Mouse (Mus musculus): Measurements from ENCODE around the gene Rnf19b. TPM values are rescaled to one million over a fixed set of nuclear protein-coding genes. Genes with fewer than 3 reads are reported as not detected.

The Rnf19b gene
- polyA plus RNA-seq, 1 experiment from 2014 or later: 9.0 TPM

DNA sequence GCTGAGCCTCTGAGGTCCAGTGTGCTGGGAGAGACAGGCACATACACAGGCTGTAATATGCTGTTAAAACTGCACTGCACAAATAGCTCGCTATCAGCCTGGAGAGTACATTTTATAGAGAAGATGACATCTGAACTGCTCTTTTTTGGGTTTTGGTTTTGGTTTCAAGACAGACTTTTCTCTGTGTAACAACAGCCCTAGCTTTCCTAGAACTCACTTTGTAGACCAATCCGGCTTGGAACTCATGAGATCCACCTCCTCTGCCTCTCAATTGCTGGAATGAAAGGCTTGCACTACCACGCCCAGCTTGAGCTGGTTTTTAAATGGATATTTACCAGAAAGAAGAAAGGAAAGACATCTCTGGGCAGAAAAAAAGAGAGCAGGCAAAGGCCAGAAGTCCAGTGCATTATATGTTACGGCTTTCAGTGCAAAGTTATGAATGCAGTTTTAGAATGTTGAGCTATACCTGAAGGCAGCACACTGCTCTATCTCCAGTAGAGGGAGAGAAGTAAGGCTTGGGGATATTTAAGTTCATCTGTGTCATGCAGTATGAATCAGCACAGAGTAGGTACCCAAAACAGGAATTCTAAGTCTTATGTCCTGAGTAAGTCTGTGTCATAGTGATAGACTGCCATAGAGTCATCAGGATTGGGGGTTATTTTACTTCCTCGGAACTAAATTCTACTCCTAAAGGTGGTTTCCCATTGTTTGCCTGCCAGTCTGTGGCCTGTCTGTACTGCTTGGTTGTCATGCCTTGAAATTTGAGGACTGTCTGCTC, 9.8 kb downstream of the Rnf19b start:
- Histone ChIP-seq H3K27me3 (ENCODE audit: control insufficient read depth, insufficient read depth, low read length) (no peaks in the 10 kb centered on the region), H3K4me1 (ENCODE audit: control insufficient read depth, insufficient read depth, low read length) (no peaks in the 10 kb centered on the region), H3K9me3 (replicated peaks; ENCODE audit: control insufficient read depth, low read length) (no peaks in the 10 kb centered on the region), H3K36me3 (replicated peaks; ENCODE audit: control insufficient read depth, insufficient read depth, low read depth, low read length) (no peaks in the 10 kb centered on the region), H3K4me3 (ENCODE audit: low read depth, low read length) (no peak overlapping the region), H3K4me2 (ENCODE audit: low read depth, low read length) (no peak overlapping the region), H3K9ac (replicated peaks; ENCODE audit: low read length) (no peak overlapping the region), H3K27ac (replicated peaks; ENCODE audit: low read depth, low read length) (no peak overlapping the region)
- 87% methylated on average over 5 of the region's 5 CpGs for WGBS
- DNase-seq (ENCODE audit: low spot score) (no peak), ATAC-seq (replicated peaks; ENCODE audit: insufficient number of reproducible peaks, low FRiP score, low TSS enrichment, low read depth) (no peak)

DNA sequence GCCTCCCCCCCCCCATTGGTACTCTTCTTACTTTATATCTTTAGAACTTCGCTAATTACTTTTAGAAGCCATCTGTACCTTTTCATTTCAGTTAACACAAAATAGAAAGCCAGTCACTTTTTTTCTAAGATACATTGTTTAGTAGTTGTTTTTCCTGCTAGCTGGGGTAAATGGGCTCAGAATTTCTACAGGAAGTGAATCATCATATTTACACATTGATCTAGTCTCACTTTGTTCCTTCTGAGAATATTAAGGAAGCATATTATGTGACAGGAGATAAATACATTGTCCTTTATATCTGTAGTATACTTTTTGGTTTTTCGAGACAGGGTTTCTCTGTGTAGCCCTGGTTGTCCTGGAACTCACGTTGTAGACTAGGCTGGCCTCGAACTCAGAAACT, 10.8 kb downstream of the Rnf19b start:
- ATAC-seq (replicated peaks; ENCODE audit: insufficient number of reproducible peaks, low FRiP score, low TSS enrichment, low read depth) (no peak), DNase-seq (ENCODE audit: low spot score) (no peak)
- H3K4me2 ChIP-seq (ENCODE audit: low read depth, low read length): no peak overlapping the region
- no peak overlapping the region for H3K4me3 ChIP-seq (ENCODE audit: low read depth, low read length)
- H3K27ac ChIP-seq (replicated peaks; ENCODE audit: low read depth, low read length): no peak overlapping the region
- 93% methylated on average over 4 of the region's 4 CpGs for WGBS
- H3K4me1 ChIP-seq (ENCODE audit: control insufficient read depth, insufficient read depth, low read length): no peaks in the 10 kb centered on the region
- H3K27me3 ChIP-seq (ENCODE audit: control insufficient read depth, insufficient read depth, low read length): no peaks in the 10 kb centered on the region
- no peaks in the 10 kb centered on the region for H3K36me3 ChIP-seq (replicated peaks; ENCODE audit: control insufficient read depth, insufficient read depth, low read depth, low read length)
- no peaks in the 10 kb centered on the region for H3K9me3 ChIP-seq (replicated peaks; ENCODE audit: control insufficient read depth, low read length)
- H3K9ac ChIP-seq (replicated peaks; ENCODE audit: low read length): no peak overlapping the region

DNA sequence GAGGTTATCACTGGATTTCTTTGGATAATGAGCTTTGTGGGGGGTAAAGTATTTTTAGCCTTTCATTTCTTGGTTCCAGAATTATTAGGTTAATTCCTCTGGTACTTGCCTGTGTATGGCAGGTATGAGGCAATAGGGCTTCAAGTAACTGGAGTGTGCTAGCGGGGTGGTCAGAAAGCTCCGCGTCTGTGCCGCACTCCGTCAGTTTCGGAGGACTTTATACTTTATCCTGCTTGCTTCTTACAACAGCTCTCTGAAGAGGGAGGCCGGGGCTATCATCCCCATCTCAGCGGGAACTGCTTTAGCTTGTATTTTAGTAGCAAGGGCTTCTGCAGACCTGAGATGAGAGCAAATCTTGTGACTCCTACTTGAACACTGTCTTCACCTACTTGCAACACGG, 21.1 kb downstream of the Rnf19b start:
- peaks cover 13% of the 10 kb centered on the region for H3K36me3 ChIP-seq (replicated peaks; ENCODE audit: control insufficient read depth, insufficient read depth, low read depth, low read length)
- no peak overlapping the region for H3K4me3 ChIP-seq (ENCODE audit: low read depth, low read length)
- no peak overlapping the region for H3K4me2 ChIP-seq (ENCODE audit: low read depth, low read length)
- 94% methylated on average over 9 of the region's 9 CpGs for WGBS
- ATAC-seq (replicated peaks; ENCODE audit: insufficient number of reproducible peaks, low FRiP score, low TSS enrichment, low read depth): no peak
- DNase-seq (ENCODE audit: low spot score): no peak
- no peaks in the 10 kb centered on the region for H3K9me3 ChIP-seq (replicated peaks; ENCODE audit: control insufficient read depth, low read length)
- H3K27ac ChIP-seq (replicated peaks; ENCODE audit: low read depth, low read length): no peak overlapping the region
- H3K9ac ChIP-seq (replicated peaks; ENCODE audit: low read length): no peak overlapping the region
- H3K4me1 ChIP-seq (ENCODE audit: control insufficient read depth, insufficient read depth, low read length): no peaks in the 10 kb centered on the region
- no peaks in the 10 kb centered on the region for H3K27me3 ChIP-seq (ENCODE audit: control insufficient read depth, insufficient read depth, low read length)

DNA sequence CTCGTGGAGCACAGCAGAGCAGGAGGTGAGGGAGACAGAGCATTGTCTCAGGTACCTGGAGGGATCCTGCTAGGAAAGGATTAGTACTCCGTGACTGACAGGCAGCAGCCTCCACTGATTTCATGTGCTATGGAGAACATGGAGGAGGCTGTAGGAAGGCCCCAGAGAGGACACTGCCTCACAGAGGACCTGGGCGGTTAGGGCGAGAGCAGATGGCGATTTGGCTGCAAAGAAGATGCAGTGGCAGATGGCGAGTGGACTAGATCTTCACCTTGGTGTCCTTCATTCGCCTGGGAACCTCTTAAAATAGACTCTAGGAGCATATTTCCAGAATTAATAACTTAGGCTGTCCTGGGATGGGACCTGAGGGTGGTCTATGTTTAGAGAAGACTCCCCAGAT, 23.0 kb downstream of the Rnf19b start:
- Histone ChIP-seq H3K36me3 (replicated peaks; ENCODE audit: control insufficient read depth, insufficient read depth, low read depth, low read length) (peaks cover 13% of the 10 kb centered on the region), H3K9me3 (replicated peaks; ENCODE audit: control insufficient read depth, low read length) (no peaks in the 10 kb centered on the region), H3K4me2 (ENCODE audit: low read depth, low read length) (no peak overlapping the region), H3K9ac (replicated peaks; ENCODE audit: low read length) (no peak overlapping the region), H3K4me1 (ENCODE audit: control insufficient read depth, insufficient read depth, low read length) (no peaks in the 10 kb centered on the region), H3K27ac (replicated peaks; ENCODE audit: low read depth, low read length) (no peak overlapping the region), H3K27me3 (ENCODE audit: control insufficient read depth, insufficient read depth, low read length) (no peaks in the 10 kb centered on the region), H3K4me3 (ENCODE audit: low read depth, low read length) (no peak overlapping the region)
- ATAC-seq (replicated peaks; ENCODE audit: insufficient number of reproducible peaks, low FRiP score, low TSS enrichment, low read depth): no peak
- 78% methylated on average over 7 of the region's 7 CpGs for WGBS
- no peak for DNase-seq (ENCODE audit: low spot score)

DNA sequence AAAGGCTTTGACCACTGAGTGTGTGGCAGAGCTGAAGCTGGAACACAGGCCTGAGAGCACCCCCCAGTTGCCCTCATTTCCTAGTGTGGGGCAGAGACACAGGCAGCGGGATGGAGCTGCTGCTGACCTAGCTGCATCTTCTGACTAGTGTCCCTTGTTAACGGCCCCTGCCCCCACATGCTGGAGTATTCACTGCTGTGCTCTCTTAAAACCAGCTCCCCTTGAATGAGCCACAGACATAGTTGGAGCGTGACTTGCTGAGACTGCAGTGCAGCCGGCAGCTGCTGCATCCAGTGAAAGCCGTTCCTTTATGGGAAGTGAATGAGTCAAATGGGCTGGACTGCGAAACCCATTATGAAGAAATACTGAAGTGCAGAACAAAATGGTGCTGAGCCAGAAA, 23.4 kb downstream of the Rnf19b start:
- no peak overlapping the region for H3K4me2 ChIP-seq (ENCODE audit: low read depth, low read length)
- DNase-seq (ENCODE audit: low spot score) (no peak), ATAC-seq (replicated peaks; ENCODE audit: insufficient number of reproducible peaks, low FRiP score, low TSS enrichment, low read depth) (no peak)
- no peak overlapping the region for H3K27ac ChIP-seq (replicated peaks; ENCODE audit: low read depth, low read length)
- peaks cover 13% of the 10 kb centered on the region for H3K36me3 ChIP-seq (replicated peaks; ENCODE audit: control insufficient read depth, insufficient read depth, low read depth, low read length)
- no peak overlapping the region for H3K4me3 ChIP-seq (ENCODE audit: low read depth, low read length)
- H3K27me3 ChIP-seq (ENCODE audit: control insufficient read depth, insufficient read depth, low read length): no peaks in the 10 kb centered on the region
- H3K9ac ChIP-seq (replicated peaks; ENCODE audit: low read length): no peak overlapping the region
- 86% methylated on average over 6 of the region's 6 CpGs for WGBS
- no peaks in the 10 kb centered on the region for H3K4me1 ChIP-seq (ENCODE audit: control insufficient read depth, insufficient read depth, low read length)
- H3K9me3 ChIP-seq (replicated peaks; ENCODE audit: control insufficient read depth, low read length): no peaks in the 10 kb centered on the region

DNA sequence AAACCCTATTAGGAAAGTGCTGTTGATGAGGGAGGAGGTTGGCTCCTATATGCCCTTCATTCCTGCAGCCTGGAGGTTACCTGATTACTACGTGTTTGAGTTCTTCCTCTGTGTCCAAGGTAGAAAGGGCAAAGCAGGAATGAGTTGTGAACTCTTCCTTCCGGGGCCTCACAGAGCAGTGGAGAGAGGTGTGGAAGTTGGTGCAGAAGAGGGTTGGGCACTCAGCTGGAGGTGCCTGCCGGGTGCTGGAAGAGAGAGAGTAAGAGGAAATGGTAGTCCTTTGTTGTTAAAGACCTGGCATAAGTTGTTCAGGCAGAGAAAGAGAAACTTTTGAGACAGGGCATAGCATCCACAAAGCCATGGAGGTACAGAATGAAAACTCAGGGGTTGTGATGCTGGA, 23.9 kb downstream of the Rnf19b start:
- H3K27ac ChIP-seq (replicated peaks; ENCODE audit: low read depth, low read length): no peak overlapping the region

DNA sequence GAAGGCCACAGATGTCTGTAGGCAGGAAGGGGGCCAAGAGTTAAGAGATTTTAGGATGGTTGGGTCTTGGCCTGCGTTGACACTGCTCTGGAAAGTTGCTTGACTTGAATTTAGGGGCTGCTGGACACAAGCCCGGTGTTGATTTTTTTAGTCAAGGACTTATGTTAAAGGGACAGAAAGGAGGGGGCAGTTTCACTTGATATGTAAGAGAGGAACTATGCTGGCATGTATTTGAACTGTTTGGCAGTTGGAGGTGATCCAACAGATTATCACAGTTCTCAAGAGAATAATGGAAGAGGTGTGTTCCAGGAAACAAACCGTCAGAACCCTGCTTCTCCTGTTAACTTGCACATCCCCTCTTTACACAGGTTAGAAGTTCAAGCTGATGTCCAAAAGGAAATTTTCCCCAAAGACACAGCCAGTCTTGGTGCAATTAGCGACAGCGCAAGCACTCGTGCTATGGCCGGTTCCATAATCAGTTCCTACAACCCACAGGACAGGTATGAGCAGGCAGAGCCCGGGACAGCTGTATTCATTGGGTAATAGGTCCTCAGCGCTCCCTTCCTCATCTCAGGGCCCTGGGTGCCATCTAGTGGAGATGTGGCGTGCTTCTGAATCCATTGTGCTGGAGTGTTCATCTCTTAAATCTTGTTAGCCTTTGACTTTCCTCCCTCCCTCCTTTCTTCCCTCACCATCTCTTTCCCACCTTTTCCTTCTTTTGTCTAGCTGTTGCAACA, 24.5 kb downstream of the Rnf19b start:
- H3K36me3 ChIP-seq (replicated peaks; ENCODE audit: control insufficient read depth, insufficient read depth, low read depth, low read length): peaks cover 13% of the 10 kb centered on the region
- H3K27me3 ChIP-seq (ENCODE audit: control insufficient read depth, insufficient read depth, low read length): no peaks in the 10 kb centered on the region
- no peak overlapping the region for H3K4me3 ChIP-seq (ENCODE audit: low read depth, low read length)
- DNase-seq (ENCODE audit: low spot score): peak; percentile 86
- H3K27ac ChIP-seq (replicated peaks; ENCODE audit: low read depth, low read length): no peak overlapping the region
- no peak overlapping the region for H3K4me2 ChIP-seq (ENCODE audit: low read depth, low read length)
- 0 out of 2 replicates have a peak, but pooled peaks have one; percentile 59 for ATAC-seq (replicated peaks; ENCODE audit: insufficient number of reproducible peaks, low FRiP score, low TSS enrichment, low read depth)
- H3K4me1 ChIP-seq (ENCODE audit: control insufficient read depth, insufficient read depth, low read length): no peaks in the 10 kb centered on the region
- 53% methylated on average over 10 of the region's 10 CpGs for WGBS
- no peaks in the 10 kb centered on the region for H3K9me3 ChIP-seq (replicated peaks; ENCODE audit: control insufficient read depth, low read length)
- H3K9ac ChIP-seq (replicated peaks; ENCODE audit: low read length): no peak overlapping the region

More for the DNA sequence above, 23.9 kb downstream of the Rnf19b start:
- ATAC-seq (replicated peaks; ENCODE audit: insufficient number of reproducible peaks, low FRiP score, low TSS enrichment, low read depth): no peak
- Histone ChIP-seq H3K9ac (replicated peaks; ENCODE audit: low read length) (no peak overlapping the region), H3K9me3 (replicated peaks; ENCODE audit: control insufficient read depth, low read length) (no peaks in the 10 kb centered on the region), H3K27me3 (ENCODE audit: control insufficient read depth, insufficient read depth, low read length) (no peaks in the 10 kb centered on the region), H3K4me1 (ENCODE audit: control insufficient read depth, insufficient read depth, low read length) (no peaks in the 10 kb centered on the region), H3K36me3 (replicated peaks; ENCODE audit: control insufficient read depth, insufficient read depth, low read depth, low read length) (peaks cover 13% of the 10 kb centered on the region), H3K4me3 (ENCODE audit: low read depth, low read length) (no peak overlapping the region), H3K4me2 (ENCODE audit: low read depth, low read length) (no peak overlapping the region)
- DNase-seq (ENCODE audit: low spot score): no peak
- 84% methylated on average over 3 of the region's 3 CpGs for WGBS

DNA sequence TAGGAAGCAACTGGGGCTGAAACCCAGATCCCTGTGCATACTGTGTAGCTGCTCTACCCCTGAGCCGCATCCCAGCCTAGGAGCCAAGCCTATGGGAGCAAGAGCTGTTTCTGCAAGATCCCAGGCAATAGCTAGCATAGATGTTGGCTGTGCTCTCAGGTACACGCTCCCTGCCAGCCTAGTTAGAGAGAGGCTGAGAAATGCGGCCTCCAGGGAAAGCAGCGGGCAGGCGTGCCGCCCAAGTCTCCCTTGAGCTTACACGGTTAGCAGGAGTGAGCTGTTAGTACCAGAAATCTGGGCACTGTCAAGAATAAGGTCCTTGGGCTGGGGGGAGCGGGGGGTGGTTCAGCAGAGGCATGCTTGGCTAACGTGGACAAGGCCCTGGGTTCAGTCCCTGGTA, 26.8 kb downstream of the Rnf19b start:
- Histone ChIP-seq H3K4me1 (ENCODE audit: control insufficient read depth, insufficient read depth, low read length) (no peaks in the 10 kb centered on the region), H3K27me3 (ENCODE audit: control insufficient read depth, insufficient read depth, low read length) (no peaks in the 10 kb centered on the region), H3K4me3 (ENCODE audit: low read depth, low read length) (no peak overlapping the region), H3K36me3 (replicated peaks; ENCODE audit: control insufficient read depth, insufficient read depth, low read depth, low read length) (0 out of 2 replicates have a peak, but pooled peaks cover 5% of the 10 kb centered on the region), H3K27ac (replicated peaks; ENCODE audit: low read depth, low read length) (no peak overlapping the region), H3K9ac (replicated peaks; ENCODE audit: low read length) (no peak overlapping the region), H3K4me2 (ENCODE audit: low read depth, low read length) (no peak overlapping the region), H3K9me3 (replicated peaks; ENCODE audit: control insufficient read depth, low read length) (no peaks in the 10 kb centered on the region)
- ATAC-seq (replicated peaks; ENCODE audit: insufficient number of reproducible peaks, low FRiP score, low TSS enrichment, low read depth): no peak
- 90% methylated on average over 9 of the region's 9 CpGs for WGBS
- DNase-seq (ENCODE audit: low spot score): no peak

Data from embryonic facial prominence, embryonic 11.5 days (tissue).